Mouse (Mus musculus) ES-E14 (cell line): ENCODE measurements around the gene Sh3bp4.

Experiments
- CHD2 ChIP-seq: IDR thresholded peaks from 2 replicates; pipeline ENCODE4 v1.6.1; 2014; ENCODE audit warnings: mild to moderate bottlenecking, low read depth, low read length, inconsistent platforms
- ZC3H11A ChIP-seq: IDR thresholded peaks from 2 replicates; pipeline ENCODE4 v1.6.1; 2012; ENCODE audit warnings: low read depth, mild to moderate bottlenecking, inconsistent platforms, low read length, borderline replicate concordance

GRCm38 (mm10) chr1:89034061-89034460 lies 36.2 kb upstream of the Sh3bp4 start:
- TF ChIP-seq CHD2 (no peak), ZC3H11A (no peak)
